ENCODE assay signal across 10 mouse cellular contexts in the genomic region with DNA sequence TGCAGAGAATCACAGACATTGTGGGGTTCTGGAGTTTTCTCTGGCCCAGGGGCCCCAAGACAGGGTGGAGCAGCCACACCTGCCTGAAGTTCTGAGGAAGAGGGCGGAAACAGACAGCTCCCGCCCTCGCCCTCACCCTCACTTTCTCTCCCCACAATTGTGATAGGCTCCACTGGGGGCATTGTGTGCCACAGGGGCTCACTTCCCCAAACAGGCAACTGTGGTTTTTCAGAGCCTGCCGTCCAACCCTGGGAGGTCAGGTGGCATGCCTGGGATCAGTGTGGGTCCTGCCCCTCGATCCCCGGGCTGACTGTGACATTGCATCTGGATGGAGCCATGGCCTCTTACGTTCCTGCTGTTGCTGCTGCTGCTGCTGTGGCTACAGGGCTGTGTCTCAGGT. TPM values are rescaled to one million over a fixed set of nuclear protein-coding genes. Genes with fewer than 3 reads are reported as not detected.
A peak's percentile ranks its signal among the peaks of the same experiment; 100 is the strongest.
DNase-seq lines count a peak whose midpoint lies in the region; ATAC-seq and TF ChIP-seq lines count a peak whose summit lies in the region.
"Had no signal": no experiment of that assay in that cellular context is flagged by ENCODE, and none has a peak within 500 bp of the region (broad histone marks: within the 10 kb centered on the region; RNA-seq: fewer than 3 reads in every experiment).

No protein-coding gene starts in this region.

- H3K36me3 ChIP-seq in CH12.LX (replicated peaks in 1 of 2; ENCODE audit: control insufficient read depth in 1 of 2, insufficient read depth in 1 of 2, low read length in 1 of 2): peaks cover 0 to 24% of the 10 kb centered on the region in 2 experiments
- peaks cover 22% of the 10 kb centered on the region for H3K36me3 ChIP-seq in liver, embryonic 13.5 days

- TF ChIP-seq RAD21 in CH12.LX (IDR thresholded peaks at IDR 0.05; ENCODE audit: low read depth, low read length): no peak

- in situ Hi-C loops in CH12.LX (cut with MboI; ENCODE audit: low pct_ligation_motif_present, low pct_unique_long_range_greater_than_20kb, low sequenced_read_pairs): no loop called here

- peak overlapping the region; percentile 39 to 58 (median 55) for H3K4me3 ChIP-seq in CH12.LX (replicated peaks in 1 of 3; ENCODE audit: low read depth in 2 of 3, low read length in 2 of 3, poor library complexity in 1 of 3)
- H3K4me3 ChIP-seq in liver, embryonic 13.5 days (replicated peaks): peak overlapping the region; percentile 69

- TF ChIP-seq CTCF in CH12.LX (conservative IDR thresholded peaks at IDR 0.05 in 1 of 2, IDR thresholded peaks at IDR 0.05 in 1 of 2; ENCODE audit: low read depth in 2 of 2, low read length in 2 of 2): 0 out of 4 replicates have a peak, but pooled peaks of 1 of the 2 experiments have one; percentile 7

- peak; percentile 79 for DNase-seq in CH12.LX (ENCODE audit: extremely low read depth)
- peak; percentile 48 for DNase-seq in c-Kit-positive CD71-positive TER-119-negative erythroid progenitor cells, embryonic 14.5 days (ENCODE audit: low read depth)
- DNase-seq in liver, embryonic 13.5 days: peak; percentile 68
- DNase-seq in spleen, adult 18-20 months: peak; percentile 70 to 77
- DNase-seq in ovary, postnatal 14 days (ENCODE audit: low spot score): no peak
- DNase-seq in cerebellum, adult 11-12 months: no peak
- DNase-seq in cerebellum, postnatal 10 days: no peak
- no peak for DNase-seq in left cerebral cortex, postnatal 36 days (ENCODE audit: low spot score in 2 of 2)

- H3K9me3 ChIP-seq in CH12.LX (replicated peaks; ENCODE audit: low read length): peaks cover 5% of the 10 kb centered on the region
- H3K9me3 ChIP-seq in liver, embryonic 13.5 days (replicated peaks): no peaks in the 10 kb centered on the region

- H3K27me3 ChIP-seq in CH12.LX (replicated peaks): no peaks in the 10 kb centered on the region
- no peaks in the 10 kb centered on the region for H3K27me3 ChIP-seq in liver, embryonic 13.5 days

- ATAC-seq in liver, embryonic 13.5 days (ENCODE audit: low read depth): peak; percentile 80

- peaks cover 15 to 49% of the 10 kb centered on the region in 2 experiments for H3K4me1 ChIP-seq in CH12.LX (ENCODE audit: control insufficient read depth in 1 of 2, insufficient read depth in 2 of 2)
- H3K4me1 ChIP-seq in liver, embryonic 13.5 days (replicated peaks): peaks cover 72% of the 10 kb centered on the region

- peak overlapping the region; percentile 33 for H3K4me2 ChIP-seq in CH12.LX (ENCODE audit: insufficient read depth, low read depth, poor library complexity, severe bottlenecking)
- peak overlapping the region; percentile 88 for H3K4me2 ChIP-seq in liver, embryonic 13.5 days

- TF ChIP-seq EP300 in CH12.LX (IDR thresholded peaks at IDR 0.05; ENCODE audit: low read length): peak; percentile 50; the same call in 1 of the 2 replicates

- intact Hi-C loops in left cerebral cortex, postnatal 36 days (cut with DNase I): no loop called here

- 0 out of 2 replicates have a peak overlapping the region, but pooled peaks have one; percentile 25 for H3K27ac ChIP-seq in CH12.LX (ENCODE audit: insufficient read depth, low read depth)
- peak overlapping the region; percentile 94 for H3K27ac ChIP-seq in liver, embryonic 13.5 days

- 6% methylated on average over 7 of the region's 7 CpGs for WGBS in liver, embryonic 13.5 days (ENCODE audit: insufficient replicate concordance)

- 0 out of 2 replicates have a peak overlapping the region, but pooled peaks have one; percentile 10 for H3K9ac ChIP-seq in CH12.LX (ENCODE audit: insufficient read depth, low read depth)
- peak overlapping the region; percentile 80 for H3K9ac ChIP-seq in liver, embryonic 13.5 days

- no peaks in the 10 kb centered on the region for H3K79me2 ChIP-seq in CH12.LX (replicated peaks; ENCODE audit: control insufficient read depth, extremely low read depth, insufficient read depth, poor library complexity, severe bottlenecking)

- no peak for TF ChIP-seq POLR2A in CH12.LX (IDR thresholded peaks at IDR 0.05; ENCODE audit: low read depth, low read length)

- dilution Hi-C loops in CH12.LX (cut with MboI; ENCODE audit: extremely low pct_ligation_motif_present, extremely low pct_unique_long_range_greater_than_20kb, low sequenced_read_pairs): no loop called here

TF ChIP-seq in CH12.LX, 34 proteins besides CTCF, POLR2A, EP300 and RAD21:
- TF ChIP-seq IRF4 (IDR thresholded peaks at IDR 0.05; ENCODE audit: low read depth, low read length) (peak; percentile 58; the same call in 1 of the 2 replicates), E2F4 (IDR thresholded peaks at IDR 0.05; ENCODE audit: insufficient replicate concordance, low read depth, low read length) (no peak), NRF1 (IDR thresholded peaks at IDR 0.05; ENCODE audit: low read depth, low read length) (no peak), TCF12 (IDR thresholded peaks at IDR 0.05; ENCODE audit: low read depth, low read length) (peak; percentile 45; the same call in 1 of the 2 replicates), BHLHE40 (IDR thresholded peaks at IDR 0.05; ENCODE audit: low read depth, low read length) (peak; percentile 74), UBTF (IDR thresholded peaks at IDR 0.05; ENCODE audit: low read depth, low read length) (peak; percentile 40; the same call in 1 of the 2 replicates), ETS1 (conservative IDR thresholded peaks at IDR 0.05; ENCODE audit: low read depth, low read length) (peak; percentile 8; the same call in 1 of the 2 replicates), CHD2 (IDR thresholded peaks at IDR 0.05; ENCODE audit: low read length) (0 out of 2 replicates have a peak, but pooled peaks have one; percentile 9)

RNA-seq across cellular contexts. Expression of a gene that starts 0.9 kb away (rescaled TPM):
- total RNA-seq in CH12.LX (2012; rRNA removed) (1.3 and 2.4 TPM in 2 replicates), CH12.LX (2014; rRNA removed) (5.5 and 6.4 TPM in 2 replicates)
- polyA plus RNA-seq in CH12.LX (2012; ENCODE audit: insufficient read length, low read depth): 9.8 and 10.2 TPM in 2 replicates
- polyA plus RNA-seq in liver, embryonic 13.5 days (2015; fragmentation: Nextera tagmentation; extraction: Ambion mirVana): 4.4 and 5.5 TPM in 2 replicates
- under 1 TPM; 0.54 to 0.64 TPM for total RNA-seq in left cerebral cortex, postnatal 36 days (2021)

RNA-seq across cellular contexts. Expression of a gene that starts 15.7 kb away (rescaled TPM):
- total RNA-seq in CH12.LX (2012; rRNA removed): 0.08 TPM in 1 of 2 replicates, not detected in the other
- total RNA-seq in CH12.LX (2014; rRNA removed): 0.21 and 0.35 TPM in 2 replicates
- polyA plus RNA-seq in CH12.LX (2012; ENCODE audit: insufficient read length, low read depth): 1.0 and 1.6 TPM in 2 replicates
- polyA plus RNA-seq in liver, embryonic 13.5 days (2015; fragmentation: Nextera tagmentation; extraction: Ambion mirVana): 1.2 and 1.8 TPM in 2 replicates
- under 1 TPM in 1 of 2 experiments, not detected in 1; 0.07 TPM for total RNA-seq in left cerebral cortex, postnatal 36 days (2021)
- total RNA-seq: gastrocnemius, adult 8-10 months had no signal

RNA-seq across cellular contexts. Expression of a gene that starts 36.1 kb away (rescaled TPM):
- 0.13 TPM in 1 of 2 replicates, not detected in the other for total RNA-seq in CH12.LX (2012; rRNA removed)
- 0.22 and 0.55 TPM in 2 replicates for total RNA-seq in CH12.LX (2014; rRNA removed)
- 1.1 TPM in 2 replicates for polyA plus RNA-seq in CH12.LX (2012; ENCODE audit: insufficient read length, low read depth)
- 3.5 and 3.6 TPM in 2 replicates for polyA plus RNA-seq in liver, embryonic 13.5 days (2015; fragmentation: Nextera tagmentation; extraction: Ambion mirVana)
- not detected for total RNA-seq in left cerebral cortex, postnatal 36 days (2021)
- total RNA-seq: gastrocnemius, adult 8-10 months had no signal

RNA-seq across cellular contexts. Expression of a gene that starts 46.0 kb away (rescaled TPM):
- total RNA-seq in CH12.LX (2012; rRNA removed) (not detected in 2 replicates), CH12.LX (2014; rRNA removed) (not detected in 2 replicates)
- polyA plus RNA-seq in CH12.LX (2012; ENCODE audit: insufficient read length, low read depth): not detected in 2 replicates
- 3.1 and 3.2 TPM in 2 replicates for polyA plus RNA-seq in liver, embryonic 13.5 days (2015; fragmentation: Nextera tagmentation; extraction: Ambion mirVana)
- total RNA-seq in left cerebral cortex, postnatal 36 days (2021): 10 to 100 TPM in 1 of 2 experiments, 1 to 10 TPM in 1; 7.8 to 13.0 TPM

RNA-seq across cellular contexts. Expression of a gene that starts 52.6 kb away (rescaled TPM):
- total RNA-seq in CH12.LX (2012; rRNA removed) (not detected in 2 replicates), CH12.LX (2014; rRNA removed) (not detected in 2 replicates)
- not detected in 2 replicates for polyA plus RNA-seq in CH12.LX (2012; ENCODE audit: insufficient read length, low read depth)
- polyA plus RNA-seq in liver, embryonic 13.5 days (2015; fragmentation: Nextera tagmentation; extraction: Ambion mirVana): 2.1 and 2.2 TPM in 2 replicates
- total RNA-seq in left cerebral cortex, postnatal 36 days (2021): under 1 TPM; 0.41 to 0.44 TPM
- total RNA-seq: gastrocnemius, adult 8-10 months had no signal
- polyA plus RNA-seq: limb, embryonic 14.5 days had no signal

Comparison
In these comparisons a context has a peak if more than half of its experiments do, and no peak if none do; other contexts are left out.
1. DNase-seq: peak in CH12.LX (single experiment), c-Kit-positive CD71-positive TER-119-negative erythroid progenitor cells, embryonic 14.5 days (single experiment), liver, embryonic 13.5 days (single experiment) and spleen, adult 18-20 months (2 of 2); none in ovary, postnatal 14 days (single experiment), cerebellum, adult 11-12 months (single experiment), cerebellum, postnatal 10 days (0 of 2) and left cerebral cortex, postnatal 36 days (0 of 2).